Mouse (Mus musculus) heart, adult 2 months (tissue): ENCODE results near the gene Ppp1r14a. TPM values are rescaled to one million over a fixed set of nuclear protein-coding genes. Genes with fewer than 3 reads are reported as not detected.

ENCODE experiments used
- DNase-seq, 2 experiments: peaks; one replicate each; pipeline ENCODE4 v3.0.0; 2021
- H3K27ac ChIP-seq: fragments of 200-600 bp; 2 replicates; pipeline ENCODE4 v1.8.1; 2022
- H3K27me3 ChIP-seq: fragments of 200-500 bp; 2 replicates; pipeline ENCODE4 v1.6.1; 2012; ENCODE audit warnings: mild to moderate bottlenecking, low read length, inconsistent platforms, mixed read lengths; ENCODE audit not compliant: control insufficient read depth, insufficient read depth
- H3K36me3 ChIP-seq: fragments of 200-500 bp; 2 replicates; pipeline ENCODE4 v1.6.1; 2012; ENCODE audit warnings: low read length, inconsistent platforms; ENCODE audit not compliant: control insufficient read depth, insufficient read depth
- H3K4me1 ChIP-seq: fragments of 200-500 bp; 2 replicates; pipeline ENCODE4 v1.6.1; 2011; ENCODE audit warnings: low read length; ENCODE audit not compliant: control insufficient read depth, insufficient read depth
- H3K4me3 ChIP-seq: fragments of 200-600 bp; 2 replicates; pipeline ENCODE4 v1.8.1; 2022
- H3K79me2 ChIP-seq: fragments of 200-500 bp; replicated peaks from 2 replicates; pipeline ENCODE4 v1.6.1; 2012; ENCODE audit warnings: mild to moderate bottlenecking, inconsistent platforms, low read length, moderate library complexity, mixed read lengths; ENCODE audit not compliant: control insufficient read depth, insufficient read depth
- H3K9ac ChIP-seq: fragments of 200-500 bp; 2 replicates; pipeline ENCODE4 v1.6.1; 2012; ENCODE audit warnings: low read depth, mild to moderate bottlenecking, control low read depth, inconsistent platforms, low read length, mixed read lengths
- CTCF ChIP-seq: fragments of 200-600 bp; IDR thresholded peaks from 2 replicates; pipeline ENCODE4 v1.8.1; 2022; ENCODE audit warnings: antibody characterized with exemption, mild to moderate bottlenecking, moderate library complexity
- EP300 ChIP-seq: fragments of 200-500 bp; IDR thresholded peaks from 2 replicates; pipeline ENCODE4 v1.6.1; 2011; ENCODE audit warnings: low read depth, low read length, control low read depth; ENCODE audit not compliant: insufficient read depth
- POLR2A ChIP-seq: fragments of 200-500 bp; IDR thresholded peaks from 2 replicates; pipeline ENCODE4 v1.6.1; 2011; ENCODE audit warnings: mild to moderate bottlenecking, low read depth, low read length, control low read depth; ENCODE audit not compliant: insufficient read depth
- WGBS: fragments of 180-500 bp; shearing (Covaris S2); methylation state at CpG from one replicate; pipeline ENCODE4 v1.1.7; 2018; 5-methylcytosine and 5-hydroxymethylcytosine counted together
- intact Hi-C: fragments of 180-260 bp; cut with DNase I; formaldehyde crosslinking; loops from one replicate; pipeline ENCODE4 v1.15.1; 2025
- polyA plus RNA-seq: library from polyadenylated mRNA; depleted of rRNA; stranded (reverse); fragments of >200 nt; gene quantifications from 2 replicates; pipeline ENCODE4 v1.2.3, GENCODE M21; 2012
- total RNA-seq, 2 experiments: library from RNA; stranded (reverse); gene quantifications; 2 replicates each; pipeline ENCODE4 v1.2.3; 2021

Gene Ppp1r14a
- total and polyA plus RNA-seq, 3 experiments = 8.7 to 18.4 (median 10.3) TPM

GRCm38 (mm10) chr7:29336795-29337319, 47.7 kb downstream of the Ppp1r14a start:
- no peak overlapping the region for H3K27ac ChIP-seq
- no peaks in the 10 kb centered on the region for H3K4me1 ChIP-seq
- intact Hi-C loops = no loop called here
- 85% methylated on average over 9 of the region's 9 CpGs for WGBS
- no peaks in the 10 kb centered on the region for H3K36me3 ChIP-seq
- no peak overlapping the region for H3K9ac ChIP-seq
- H3K79me2 ChIP-seq = no peaks in the 10 kb centered on the region
- H3K27me3 ChIP-seq = no peaks in the 10 kb centered on the region
- no peak overlapping the region for H3K4me3 ChIP-seq
- TF ChIP-seq CTCF = 0 out of 2 replicates have a peak, but pooled peaks have one; percentile 1
- TF ChIP-seq POLR2A = no peak
- DNase-seq = no peak

GRCm38 (mm10) chr7:29337766-29338165, 48.7 kb downstream of the Ppp1r14a start:
- no peak overlapping the region for H3K27ac ChIP-seq
- no peak overlapping the region for H3K4me3 ChIP-seq
- H3K36me3 ChIP-seq = no peaks in the 10 kb centered on the region
- no peak for DNase-seq
- H3K4me1 ChIP-seq = no peaks in the 10 kb centered on the region
- H3K79me2 ChIP-seq = no peaks in the 10 kb centered on the region
- no peaks in the 10 kb centered on the region for H3K27me3 ChIP-seq
- WGBS = 91% methylated on average over 2 of the region's 2 CpGs
- intact Hi-C loops = no loop called here
- no peak overlapping the region for H3K9ac ChIP-seq
- no peak for TF ChIP-seq CTCF
- TF ChIP-seq POLR2A = no peak
- no peak for TF ChIP-seq EP300

DNA sequence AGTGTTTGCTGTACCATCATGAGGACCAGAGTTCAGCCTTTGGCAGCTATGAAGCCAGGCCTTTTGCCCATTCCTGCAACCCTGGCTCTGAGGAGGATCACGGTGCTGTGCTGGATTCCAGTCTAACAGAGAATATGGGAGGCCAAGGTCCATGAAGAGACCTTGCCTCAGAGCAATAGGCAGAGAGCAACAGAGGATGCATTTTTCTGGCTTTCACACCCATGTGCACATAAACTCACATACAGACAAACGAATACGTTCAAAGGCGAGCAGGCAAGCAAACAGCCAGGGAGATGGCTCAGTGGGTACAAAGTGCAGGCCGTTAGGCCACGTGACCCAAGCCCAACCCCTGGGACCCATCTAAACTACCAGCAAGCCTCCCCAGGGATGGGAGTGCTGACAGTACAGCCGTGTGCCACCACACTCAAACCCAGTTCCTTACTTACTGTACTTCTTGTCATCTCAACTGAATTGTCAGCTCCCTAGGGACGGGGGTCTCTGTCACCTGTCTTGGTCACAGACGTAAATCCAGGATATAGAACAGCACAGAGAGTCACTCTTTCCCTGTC, 49.3 kb downstream of the Ppp1r14a start:
- Histone ChIP-seq H3K9ac (no peak overlapping the region), H3K4me1 (no peaks in the 10 kb centered on the region), H3K27ac (no peak overlapping the region), H3K4me3 (no peak overlapping the region), H3K79me2 (no peaks in the 10 kb centered on the region), H3K27me3 (no peaks in the 10 kb centered on the region), H3K36me3 (no peaks in the 10 kb centered on the region)
- intact Hi-C loops = no loop called here
- no peak for DNase-seq
- 94% methylated on average over 9 of the region's 9 CpGs for WGBS
- TF ChIP-seq EP300 (no peak), POLR2A (no peak), CTCF (no peak)

DNA sequence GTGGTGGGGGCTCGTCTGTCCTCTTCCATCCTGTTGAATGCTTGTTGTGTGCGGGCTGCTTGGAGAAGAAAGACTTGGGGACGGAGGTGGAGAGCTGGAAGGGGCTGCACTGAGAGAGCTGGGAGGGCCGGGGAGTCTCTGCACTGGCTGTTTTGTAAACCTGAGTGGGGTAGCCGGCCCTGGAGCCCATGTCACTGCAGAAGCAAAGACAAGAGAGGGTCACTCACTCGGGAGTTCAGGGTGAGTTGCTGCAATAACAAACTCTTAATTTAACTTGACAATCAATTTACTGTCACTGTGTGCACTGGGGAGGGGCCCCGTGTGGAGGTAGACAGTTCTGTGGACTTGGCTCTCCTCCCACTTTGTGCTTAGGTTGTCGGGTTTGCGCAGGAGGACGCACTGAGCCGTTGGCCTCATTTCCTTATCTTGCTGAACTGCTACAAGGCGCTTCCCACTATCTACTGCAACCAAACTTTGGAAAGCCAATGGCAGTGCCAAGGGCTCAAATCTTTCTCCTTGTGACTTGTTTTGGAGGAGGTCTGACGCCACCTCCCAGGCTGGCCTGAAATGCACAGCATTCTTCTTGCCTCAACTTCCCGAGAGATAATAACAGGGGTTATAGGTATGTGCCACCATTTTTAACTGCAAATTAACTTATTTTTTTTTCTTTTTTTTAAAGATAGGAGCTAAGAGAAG, 50.0 kb downstream of the Ppp1r14a start:
- Histone ChIP-seq H3K79me2 (no peaks in the 10 kb centered on the region), H3K9ac (no peak overlapping the region), H3K4me3 (no peak overlapping the region), H3K27ac (no peak overlapping the region), H3K4me1 (no peaks in the 10 kb centered on the region), H3K36me3 (no peaks in the 10 kb centered on the region), H3K27me3 (no peaks in the 10 kb centered on the region)
- no peak for TF ChIP-seq EP300
- no peak for TF ChIP-seq CTCF
- intact Hi-C loops = no loop called here
- DNase-seq = no peak
- 54% methylated on average over 14 of the region's 14 CpGs for WGBS

GRCm38 (mm10) chr7:29340247-29340646, 51.1 kb downstream of the Ppp1r14a start:
- whole genome bisulfite sequencing = 97% methylated on average over 9 of the region's 9 CpGs
- Histone ChIP-seq H3K4me3 (no peak overlapping the region), H3K27ac (no peak overlapping the region), H3K79me2 (no peaks in the 10 kb centered on the region), H3K4me1 (no peaks in the 10 kb centered on the region), H3K27me3 (no peaks in the 10 kb centered on the region), H3K9ac (no peak overlapping the region), H3K36me3 (no peaks in the 10 kb centered on the region)
- TF ChIP-seq CTCF = no peak
- TF ChIP-seq POLR2A = no peak
- no peak for TF ChIP-seq EP300
- intact Hi-C loops = no loop called here
- no peak for DNase-seq

GRCm38 (mm10) chr7:29340838-29341237, 51.7 kb downstream of the Ppp1r14a start:
- no peaks in the 10 kb centered on the region for H3K27me3 ChIP-seq
- intact Hi-C loops = no loop called here
- no peak for DNase-seq
- H3K36me3 ChIP-seq = no peaks in the 10 kb centered on the region
- no peak overlapping the region for H3K9ac ChIP-seq
- WGBS = 83% methylated on average over 8 of the region's 8 CpGs
- no peaks in the 10 kb centered on the region for H3K79me2 ChIP-seq
- no peak overlapping the region for H3K4me3 ChIP-seq
- H3K27ac ChIP-seq = no peak overlapping the region
- no peaks in the 10 kb centered on the region for H3K4me1 ChIP-seq
- TF ChIP-seq EP300 (no peak), CTCF (no peak), POLR2A (no peak)
